Mouse (Mus musculus) right cerebral cortex, adult 2 months (tissue): ENCODE results near the gene Pgpep1l.

Experiments used
- DNase-seq, 2 experiments: peaks; one replicate each; pipeline ENCODE4 v3.0.0; 2021 to 2022; ENCODE audit warnings: low spot score in 2 of 2

Pgpep1l gene

GRCm38 (mm10) chr7:68218879-68219278, 45.2 kb downstream of the Pgpep1l start:
- DNase-seq, result no peak

DNA sequence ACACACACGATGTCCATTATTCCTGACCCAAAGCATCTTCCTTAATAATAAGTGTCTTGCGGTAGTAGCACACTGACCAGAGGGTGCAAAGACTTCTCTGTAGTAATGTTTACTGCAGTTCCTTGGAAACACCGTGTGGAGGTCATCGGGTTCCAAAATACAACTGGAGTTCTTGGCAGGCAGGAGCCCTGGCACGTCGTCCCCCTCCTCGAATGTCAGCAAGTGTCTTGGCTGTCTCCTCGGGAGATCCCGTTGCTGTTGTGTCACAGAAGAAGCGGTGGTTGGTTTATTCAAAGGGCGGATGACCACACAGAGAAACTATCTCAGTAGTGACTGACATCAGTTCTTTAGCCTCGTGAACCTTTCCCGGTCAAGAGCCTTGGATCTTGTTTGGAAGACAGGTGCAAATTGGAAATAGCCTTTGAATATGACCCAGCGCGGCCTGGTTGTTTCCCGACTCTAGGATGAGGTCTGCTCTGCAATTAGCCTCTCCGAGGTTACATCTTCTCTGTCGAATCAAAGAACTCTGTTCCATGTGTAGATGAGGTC, 48.4 kb downstream of the Pgpep1l start:
- DNase-seq, result no peak

DNA sequence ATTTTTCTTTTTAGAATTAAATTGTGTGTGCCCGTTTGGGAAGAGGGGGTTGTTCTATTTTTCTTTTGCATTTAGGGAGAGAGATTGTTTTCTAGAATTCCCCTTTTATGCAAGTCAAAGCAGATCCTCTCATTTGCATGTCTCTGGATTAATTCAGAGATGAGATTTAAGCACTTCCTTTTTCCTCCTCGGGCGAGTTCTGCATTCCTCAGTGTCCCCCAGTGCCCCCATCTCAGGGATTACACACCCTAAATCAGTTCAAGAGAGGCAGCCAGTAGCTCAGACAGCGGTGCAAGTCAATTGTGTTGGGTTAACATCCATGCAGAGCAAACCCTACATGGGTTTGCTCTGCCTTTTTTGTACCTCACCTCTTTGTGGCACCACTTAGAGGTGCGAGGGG, 50.2 kb downstream of the Pgpep1l start:
- DNase-seq, result no peak

DNA sequence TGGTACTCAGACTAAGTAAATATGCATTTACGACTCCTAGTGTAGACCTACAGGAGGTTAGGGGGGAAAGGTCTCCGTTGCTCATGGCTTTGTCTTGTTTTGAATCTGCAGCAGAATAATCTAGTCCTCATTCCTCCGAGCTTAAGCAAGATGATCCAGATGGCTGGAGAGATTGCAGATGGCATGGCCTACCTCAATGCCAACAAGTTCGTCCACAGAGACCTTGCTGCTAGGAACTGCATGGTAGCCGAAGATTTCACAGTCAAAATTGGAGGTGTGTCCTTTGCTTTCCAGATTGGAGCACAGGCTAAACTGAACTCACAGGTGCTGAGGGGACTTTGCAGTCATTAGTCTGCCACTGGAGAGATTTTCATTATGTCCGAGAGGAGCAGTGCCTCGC, 52.1 kb downstream of the Pgpep1l start:
- DNase-seq, result no peak

- no peak for DNase-seq
Measured at GRCm38 (mm10) chr7:68210417-68210816, 53.6 kb downstream of the Pgpep1l start.

DNA sequence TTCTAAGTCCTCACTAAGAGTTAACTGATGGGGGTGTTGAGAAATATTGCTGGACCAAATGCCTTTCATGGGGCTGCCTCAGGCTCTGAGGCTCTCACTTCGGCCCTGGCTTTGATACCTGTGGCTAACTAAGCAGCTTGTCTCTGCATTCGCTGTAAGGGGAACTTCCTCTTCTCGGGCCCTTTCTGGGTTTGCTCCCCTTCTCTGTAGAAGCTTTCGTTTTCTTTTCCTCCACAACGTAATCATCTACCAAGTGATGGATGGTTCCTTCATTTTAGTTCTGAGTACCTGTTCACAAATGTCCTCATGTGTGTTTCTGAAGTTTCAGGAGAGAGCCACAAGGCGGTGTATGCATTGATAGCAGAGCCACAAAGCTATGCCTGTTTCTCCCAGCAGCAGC, 55.0 kb downstream of the Pgpep1l start:
- no peak for DNase-seq

GRCm38 (mm10) chr7:68205776-68206427, 58.1 kb downstream of the Pgpep1l start:
- DNase-seq, result no peak

- DNase-seq, result no peak
Measured at GRCm38 (mm10) chr7:68199609-68200008, 64.4 kb downstream of the Pgpep1l start.

DNA sequence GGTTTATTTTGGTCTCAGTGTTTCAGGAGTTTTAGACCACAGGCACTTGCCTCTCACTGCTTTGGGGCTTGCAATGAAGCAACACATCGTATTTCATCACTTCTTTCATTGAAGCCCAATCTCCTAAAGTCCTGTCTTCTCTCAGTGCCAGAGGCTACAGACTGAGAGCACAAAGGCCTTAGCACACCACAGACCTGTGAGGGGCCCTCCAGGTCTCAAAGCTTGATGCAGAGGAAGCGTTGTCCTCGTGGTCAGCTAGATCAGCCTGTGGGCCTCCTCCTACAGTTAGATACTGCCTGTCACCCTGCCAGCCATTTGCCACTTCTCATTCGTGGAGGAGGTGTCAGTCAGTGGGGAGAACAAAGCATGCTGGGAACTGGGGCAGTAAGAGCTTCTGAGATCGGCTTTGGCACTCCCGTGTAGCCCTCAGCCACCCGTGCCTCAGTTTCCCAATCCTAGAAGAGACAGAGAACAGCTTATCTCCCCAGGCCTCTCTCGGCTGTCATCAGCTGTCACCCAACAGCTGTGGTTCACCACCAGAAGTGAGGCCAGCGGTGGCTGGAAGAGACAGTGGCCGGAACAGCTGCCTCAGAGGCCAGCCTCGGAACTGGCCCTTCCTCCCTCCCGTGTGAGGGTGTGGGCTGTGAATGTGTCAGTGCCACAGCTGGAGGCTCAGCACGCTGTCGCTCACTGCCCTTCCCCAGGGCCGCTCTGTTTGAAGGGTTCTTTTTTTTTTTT, 69.9 kb downstream of the Pgpep1l start:
- DNase-seq, result no peak

GRCm38 (mm10) chr7:68189691-68190456, 74.2 kb downstream of the Pgpep1l start:
- no peak for DNase-seq

DNA sequence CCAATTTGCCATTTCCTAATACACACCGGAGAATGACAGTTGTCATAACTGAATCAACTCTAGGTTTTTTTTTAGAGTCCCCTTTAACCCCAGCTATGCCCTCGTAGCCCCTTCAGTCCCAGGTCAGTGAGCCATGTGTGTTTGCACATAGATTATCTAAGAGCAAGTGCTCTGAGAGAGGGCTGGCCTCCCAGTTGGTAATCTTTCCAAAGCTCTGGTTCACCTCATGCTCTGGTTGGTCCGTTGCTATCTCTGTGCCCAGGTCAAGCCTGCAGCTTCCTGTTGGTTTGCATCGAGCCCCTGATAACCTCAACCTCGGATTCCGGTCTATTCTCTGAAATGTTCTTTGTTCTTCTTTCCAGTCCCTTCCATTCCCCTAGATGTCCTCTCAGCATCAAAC, 74.8 kb downstream of the Pgpep1l start:
- DNase-seq, result no peak
